Mouse (Mus musculus): ENCODE data around the gene Kcnj9. TPM values are rescaled to one million over a fixed set of nuclear protein-coding genes. Genes with fewer than 3 reads are reported as not detected.

Kcnj9 gene
- polyA plus RNA-seq, 1 experiment from 2014 or later, result 0.07 TPM

- Histone ChIP-seq H3K4me3 (ENCODE audit: low read depth, low read length) (no peak overlapping the region), H3K27ac (replicated peaks) (no peak overlapping the region), H3K9me3 (ENCODE audit: control insufficient read depth, low read length) (no peaks in the 10 kb centered on the region), H3K4me1 (replicated peaks; ENCODE audit: control insufficient read depth, insufficient read depth) (no peaks in the 10 kb centered on the region), H3K36me3 (ENCODE audit: control insufficient read depth, insufficient read depth, low read length) (no peaks in the 10 kb centered on the region; the same call in 1 of the 2 replicates), H3K9ac (ENCODE audit: low read length) (no peak overlapping the region), H3K4me2 (replicated peaks; ENCODE audit: low read depth) (no peak overlapping the region), H3K27me3 (ENCODE audit: control insufficient read depth, insufficient read depth, low read length) (no peaks in the 10 kb centered on the region)
- DNase-seq (ENCODE audit: low spot score), result no peak
- TF ChIP-seq EP300 (optimal IDR thresholded peaks at IDR 0.05) (no peak), CTCF (IDR thresholded peaks at IDR 0.05; ENCODE audit: low read depth) (peak; percentile 46)
- 56% methylated on average over 10 of the region's 10 CpGs for WGBS
- ATAC-seq (ENCODE audit: low FRiP score, low TSS enrichment), result peak; percentile 73; the same call in 1 of the 2 replicates
Measured at GRCm38 (mm10) chr1:172281522-172282254, 47.4 kb downstream of the Kcnj9 start.

GRCm38 (mm10) chr1:172279768-172280509 is 49.2 kb downstream of the Kcnj9 start:
- WGBS, result 75% methylated on average over 16 of the region's 16 CpGs
- no peak overlapping the region for H3K4me2 ChIP-seq (replicated peaks; ENCODE audit: low read depth)
- TF ChIP-seq CTCF (IDR thresholded peaks at IDR 0.05; ENCODE audit: low read depth) (no peak), EP300 (optimal IDR thresholded peaks at IDR 0.05) (no peak)
- H3K4me3 ChIP-seq (ENCODE audit: low read depth, low read length), result no peak overlapping the region
- H3K27ac ChIP-seq (replicated peaks), result no peak overlapping the region
- no peaks in the 10 kb centered on the region for H3K9me3 ChIP-seq (ENCODE audit: control insufficient read depth, low read length)
- no peaks in the 10 kb centered on the region for H3K4me1 ChIP-seq (replicated peaks; ENCODE audit: control insufficient read depth, insufficient read depth)
- no peak for DNase-seq (ENCODE audit: low spot score)
- H3K9ac ChIP-seq (ENCODE audit: low read length), result no peak overlapping the region
- H3K27me3 ChIP-seq (ENCODE audit: control insufficient read depth, insufficient read depth, low read length), result no peaks in the 10 kb centered on the region
- no peaks in the 10 kb centered on the region; the same call in 1 of the 2 replicates for H3K36me3 ChIP-seq (ENCODE audit: control insufficient read depth, insufficient read depth, low read length)
- no peak; the same call in 1 of the 2 replicates for ATAC-seq (ENCODE audit: low FRiP score, low TSS enrichment)

- H3K36me3 ChIP-seq (ENCODE audit: control insufficient read depth, insufficient read depth, low read length), result no peaks in the 10 kb centered on the region; the same call in 1 of the 2 replicates
- ATAC-seq (ENCODE audit: low FRiP score, low TSS enrichment) (no peak), DNase-seq (ENCODE audit: low spot score) (no peak)
- H3K4me2 ChIP-seq (replicated peaks; ENCODE audit: low read depth), result no peak overlapping the region
- no peak overlapping the region for H3K27ac ChIP-seq (replicated peaks)
- no peaks in the 10 kb centered on the region for H3K27me3 ChIP-seq (ENCODE audit: control insufficient read depth, insufficient read depth, low read length)
- H3K9me3 ChIP-seq (ENCODE audit: control insufficient read depth, low read length), result no peaks in the 10 kb centered on the region
- H3K9ac ChIP-seq (ENCODE audit: low read length), result no peak overlapping the region
- no peak for TF ChIP-seq CTCF (IDR thresholded peaks at IDR 0.05; ENCODE audit: low read depth)
- no peak for TF ChIP-seq EP300 (optimal IDR thresholded peaks at IDR 0.05)
- 90% methylated on average over 13 of the region's 13 CpGs for WGBS
- no peak overlapping the region for H3K4me3 ChIP-seq (ENCODE audit: low read depth, low read length)
- no peaks in the 10 kb centered on the region for H3K4me1 ChIP-seq (replicated peaks; ENCODE audit: control insufficient read depth, insufficient read depth)
Measured at GRCm38 (mm10) chr1:172278328-172278727, 50.8 kb downstream of the Kcnj9 start.

- 66% methylated on average over 3 of the region's 3 CpGs for WGBS
- no peak overlapping the region for H3K27ac ChIP-seq (replicated peaks)
- ATAC-seq (ENCODE audit: low FRiP score, low TSS enrichment), result no peak
Measured at GRCm38 (mm10) chr1:172277172-172277571, 51.9 kb downstream of the Kcnj9 start.

GRCm38 (mm10) chr1:172274547-172274946 is 54.6 kb downstream of the Kcnj9 start:
- no peaks in the 10 kb centered on the region for H3K27me3 ChIP-seq (ENCODE audit: control insufficient read depth, insufficient read depth, low read length)
- no peaks in the 10 kb centered on the region for H3K9me3 ChIP-seq (ENCODE audit: control insufficient read depth, low read length)
- no peaks in the 10 kb centered on the region for H3K4me1 ChIP-seq (replicated peaks; ENCODE audit: control insufficient read depth, insufficient read depth)
- DNase-seq (ENCODE audit: low spot score) (no peak), ATAC-seq (ENCODE audit: low FRiP score, low TSS enrichment) (no peak)
- 69% methylated on average over 5 of the region's 5 CpGs for WGBS
- H3K4me3 ChIP-seq (ENCODE audit: low read depth, low read length), result no peak overlapping the region
- no peak overlapping the region for H3K9ac ChIP-seq (ENCODE audit: low read length)
- no peak overlapping the region for H3K4me2 ChIP-seq (replicated peaks; ENCODE audit: low read depth)
- no peaks in the 10 kb centered on the region; the same call in 1 of the 2 replicates for H3K36me3 ChIP-seq (ENCODE audit: control insufficient read depth, insufficient read depth, low read length)
- TF ChIP-seq CTCF (IDR thresholded peaks at IDR 0.05; ENCODE audit: low read depth), result no peak
- no peak for TF ChIP-seq EP300 (optimal IDR thresholded peaks at IDR 0.05)
- no peak overlapping the region for H3K27ac ChIP-seq (replicated peaks)

More at GRCm38 (mm10) chr1:172277172-172277571, 51.9 kb downstream of the Kcnj9 start:
- Histone ChIP-seq H3K27me3 (ENCODE audit: control insufficient read depth, insufficient read depth, low read length) (no peaks in the 10 kb centered on the region), H3K9me3 (ENCODE audit: control insufficient read depth, low read length) (no peaks in the 10 kb centered on the region), H3K36me3 (ENCODE audit: control insufficient read depth, insufficient read depth, low read length) (no peaks in the 10 kb centered on the region; the same call in 1 of the 2 replicates), H3K4me3 (ENCODE audit: low read depth, low read length) (no peak overlapping the region), H3K4me1 (replicated peaks; ENCODE audit: control insufficient read depth, insufficient read depth) (no peaks in the 10 kb centered on the region), H3K4me2 (replicated peaks; ENCODE audit: low read depth) (no peak overlapping the region), H3K9ac (ENCODE audit: low read length) (no peak overlapping the region)
- TF ChIP-seq CTCF (IDR thresholded peaks at IDR 0.05; ENCODE audit: low read depth) (no peak), EP300 (optimal IDR thresholded peaks at IDR 0.05) (no peak)
- no peak for DNase-seq (ENCODE audit: low spot score)
